Mouse (Mus musculus): Measurements from ENCODE around the gene Ncoa1. TPM values are rescaled to one million over a fixed set of nuclear protein-coding genes. Genes with fewer than 3 reads are reported as not detected.

The Ncoa1 gene
- total and polyA plus RNA-seq, 2 experiments from 2014 or later, result 7.8 to 15.6 TPM

DNA sequence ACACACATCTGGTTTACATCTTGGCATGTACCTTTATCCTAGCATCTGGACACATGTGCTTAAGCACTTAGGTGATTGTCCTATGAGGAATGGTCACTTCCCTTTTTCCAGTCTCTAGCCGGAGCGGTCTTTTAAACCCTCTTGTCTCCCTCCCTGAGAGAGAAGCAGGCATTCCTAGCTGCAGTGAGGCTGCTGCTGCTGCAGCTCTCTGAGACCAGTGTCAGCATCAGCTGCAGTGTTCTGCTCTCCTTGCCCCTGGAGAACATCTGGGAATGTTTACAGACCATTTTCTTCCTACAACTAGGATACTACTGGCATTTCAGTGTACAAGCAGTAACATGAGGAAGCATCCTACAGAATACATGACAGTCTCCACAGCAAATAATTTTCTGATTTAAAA, 133.8 kb downstream of the Ncoa1 start:
- WGBS, result 86% methylated on average over 2 of the region's 2 CpGs
- H3K9ac ChIP-seq (replicated peaks; ENCODE audit: low read depth, low read length), result no peak overlapping the region
- H3K4me3 ChIP-seq (ENCODE audit: low read depth, low read length), result no peak overlapping the region
- ATAC-seq (ENCODE audit: insufficient read depth, low read depth), result no peak
- TF ChIP-seq EP300 (IDR thresholded peaks at IDR 0.05; ENCODE audit: low read depth), result no peak
- no peak for TF ChIP-seq CTCF (IDR thresholded peaks at IDR 0.05; ENCODE audit: low read depth)
- no peaks in the 10 kb centered on the region for H3K27me3 ChIP-seq (ENCODE audit: control insufficient read depth, insufficient read depth, low read length)
- DNase-seq (ENCODE audit: low spot score), result no peak
- H3K27ac ChIP-seq (ENCODE audit: low read depth), result no peak overlapping the region
- H3K4me1 ChIP-seq (ENCODE audit: control insufficient read depth, insufficient read depth), result no peaks in the 10 kb centered on the region
- 0 out of 2 replicates have a peak, but pooled peaks cover 3% of the 10 kb centered on the region for H3K36me3 ChIP-seq (replicated peaks; ENCODE audit: control insufficient read depth, insufficient read depth, low read length)
- H3K9me3 ChIP-seq (replicated peaks; ENCODE audit: control insufficient read depth, low read length), result no peaks in the 10 kb centered on the region
- H3K4me2 ChIP-seq (ENCODE audit: low read depth, low read length), result no peak overlapping the region

DNA sequence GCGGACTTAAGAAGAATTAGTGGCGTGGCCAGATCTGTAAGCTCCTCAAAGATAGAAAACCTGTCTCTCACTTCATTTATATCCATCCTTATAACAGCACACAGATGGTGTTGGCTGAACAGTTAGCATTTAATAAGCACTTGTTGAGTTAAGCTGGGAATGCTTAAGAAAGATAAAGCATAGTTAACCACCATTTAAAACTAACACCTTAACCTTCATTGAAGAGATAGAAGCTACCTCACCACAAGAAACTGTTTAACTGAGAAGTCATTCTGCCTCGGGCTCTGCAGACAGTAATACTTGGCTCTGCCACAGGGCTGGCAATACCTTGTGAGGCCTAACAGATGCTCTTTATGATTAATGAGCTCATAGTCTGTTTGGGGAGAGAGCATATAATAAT, 134.9 kb downstream of the Ncoa1 start:
- Histone ChIP-seq H3K9me3 (replicated peaks; ENCODE audit: control insufficient read depth, low read length) (no peaks in the 10 kb centered on the region), H3K4me3 (ENCODE audit: low read depth, low read length) (no peak overlapping the region), H3K27me3 (ENCODE audit: control insufficient read depth, insufficient read depth, low read length) (no peaks in the 10 kb centered on the region), H3K27ac (ENCODE audit: low read depth) (no peak overlapping the region), H3K9ac (replicated peaks; ENCODE audit: low read depth, low read length) (no peak overlapping the region), H3K4me2 (ENCODE audit: low read depth, low read length) (no peak overlapping the region), H3K36me3 (replicated peaks; ENCODE audit: control insufficient read depth, insufficient read depth, low read length) (0 out of 2 replicates have a peak, but pooled peaks cover 3% of the 10 kb centered on the region), H3K4me1 (ENCODE audit: control insufficient read depth, insufficient read depth) (no peaks in the 10 kb centered on the region)
- 66% methylated on average over 3 of the region's 3 CpGs for WGBS
- no peak for ATAC-seq (ENCODE audit: insufficient read depth, low read depth)
- DNase-seq (ENCODE audit: low spot score), result no peak
- TF ChIP-seq CTCF (IDR thresholded peaks at IDR 0.05; ENCODE audit: low read depth), result no peak
- no peak for TF ChIP-seq EP300 (IDR thresholded peaks at IDR 0.05; ENCODE audit: low read depth)

DNA sequence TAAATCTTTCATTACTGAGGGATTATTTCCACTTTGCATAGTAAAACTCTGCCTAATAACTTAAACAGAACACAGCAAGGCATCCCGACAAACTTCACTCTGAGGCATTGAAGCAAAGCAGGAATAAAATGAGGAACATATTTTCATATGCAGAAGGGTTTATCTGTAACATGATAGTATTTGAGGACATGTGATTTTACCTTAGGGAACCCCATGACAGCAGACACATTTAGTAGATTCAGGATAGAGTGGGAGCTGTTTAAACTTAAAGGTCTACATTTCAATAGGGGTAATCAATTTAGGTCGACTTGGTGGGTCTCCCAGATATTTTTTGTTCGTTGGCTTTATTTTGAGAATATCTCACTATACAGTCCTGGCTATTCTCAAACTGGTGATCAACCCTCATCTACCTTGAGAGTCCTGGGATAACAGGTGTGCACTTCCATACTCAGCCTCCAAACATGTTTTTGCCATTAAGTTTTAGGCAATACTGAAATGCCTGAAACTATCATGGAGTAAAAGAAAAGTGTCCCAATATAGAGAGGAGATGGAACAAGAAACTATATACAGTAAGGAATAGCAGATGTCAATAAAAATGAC, 136.6 kb downstream of the Ncoa1 start:
- DNase-seq (ENCODE audit: low spot score), result no peak
- H3K27me3 ChIP-seq (ENCODE audit: control insufficient read depth, insufficient read depth, low read length), result no peaks in the 10 kb centered on the region
- H3K4me1 ChIP-seq (ENCODE audit: control insufficient read depth, insufficient read depth), result no peaks in the 10 kb centered on the region
- peaks cover 3% of the 10 kb centered on the region; the same call in 1 of the 2 replicates for H3K36me3 ChIP-seq (replicated peaks; ENCODE audit: control insufficient read depth, insufficient read depth, low read length)
- TF ChIP-seq CTCF (IDR thresholded peaks at IDR 0.05; ENCODE audit: low read depth) (no peak), EP300 (IDR thresholded peaks at IDR 0.05; ENCODE audit: low read depth) (no peak)
- no peak for ATAC-seq (ENCODE audit: insufficient read depth, low read depth)
- H3K27ac ChIP-seq (ENCODE audit: low read depth), result no peak overlapping the region
- no peak overlapping the region for H3K4me3 ChIP-seq (ENCODE audit: low read depth, low read length)
- WGBS, result 70% methylated on average over 3 of the region's 3 CpGs
- no peak overlapping the region for H3K4me2 ChIP-seq (ENCODE audit: low read depth, low read length)
- H3K9ac ChIP-seq (replicated peaks; ENCODE audit: low read depth, low read length), result no peak overlapping the region
- H3K9me3 ChIP-seq (replicated peaks; ENCODE audit: control insufficient read depth, low read length), result no peaks in the 10 kb centered on the region

DNA sequence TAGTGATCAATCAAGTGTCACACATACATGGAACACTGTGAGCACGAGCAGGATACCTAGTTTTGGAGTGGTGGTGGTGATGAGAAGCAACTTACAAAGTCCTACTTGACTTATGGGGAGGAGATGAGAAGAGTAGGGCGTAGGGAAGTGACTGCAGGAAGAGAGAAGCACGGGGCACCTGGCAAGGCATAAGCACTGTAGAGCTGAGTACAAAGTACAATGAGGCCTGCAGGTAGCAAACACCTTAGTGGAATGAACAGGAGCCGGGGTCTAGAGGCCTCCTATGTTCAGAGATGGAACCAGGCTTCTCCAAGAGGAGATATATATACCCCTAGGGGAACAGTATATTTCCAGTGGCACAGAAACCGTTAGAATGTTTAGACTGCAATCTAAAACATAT, 153.4 kb downstream of the Ncoa1 start:
- Histone ChIP-seq H3K27me3 (ENCODE audit: control insufficient read depth, insufficient read depth, low read length) (no peaks in the 10 kb centered on the region), H3K4me2 (ENCODE audit: low read depth, low read length) (no peak overlapping the region), H3K9ac (replicated peaks; ENCODE audit: low read depth, low read length) (no peak overlapping the region), H3K36me3 (replicated peaks; ENCODE audit: control insufficient read depth, insufficient read depth, low read length) (peaks cover 14% of the 10 kb centered on the region), H3K9me3 (replicated peaks; ENCODE audit: control insufficient read depth, low read length) (no peaks in the 10 kb centered on the region), H3K4me1 (ENCODE audit: control insufficient read depth, insufficient read depth) (no peaks in the 10 kb centered on the region), H3K4me3 (ENCODE audit: low read depth, low read length) (no peak overlapping the region), H3K27ac (ENCODE audit: low read depth) (no peak overlapping the region)
- ATAC-seq (ENCODE audit: insufficient read depth, low read depth), result no peak
- DNase-seq (ENCODE audit: low spot score), result no peak
- WGBS, result 80% methylated on average over 5 of the region's 5 CpGs
- no peak for TF ChIP-seq EP300 (IDR thresholded peaks at IDR 0.05; ENCODE audit: low read depth)
- TF ChIP-seq CTCF (IDR thresholded peaks at IDR 0.05; ENCODE audit: low read depth), result no peak

DNA sequence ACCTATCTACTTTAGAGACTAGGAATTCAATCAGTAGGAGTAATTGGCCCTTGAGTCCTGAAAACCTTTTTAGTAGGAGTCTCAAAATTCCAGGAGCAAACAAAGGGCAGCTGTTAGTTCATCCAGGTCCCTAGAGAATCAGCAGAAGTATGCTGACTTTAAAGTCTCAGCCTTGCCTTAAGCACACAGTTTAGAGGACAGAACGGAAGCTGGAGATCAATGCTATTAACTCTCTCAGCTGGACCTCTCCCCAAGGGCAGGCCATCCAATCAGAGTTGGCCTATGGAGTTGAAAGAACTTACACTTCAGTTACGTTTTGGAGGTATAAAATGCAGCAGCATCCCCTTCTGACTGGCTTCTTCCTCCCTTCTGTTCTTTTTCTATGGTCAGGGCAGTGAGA, 154.8 kb downstream of the Ncoa1 start:
- 67% methylated on average over 2 of the region's 2 CpGs for WGBS
- no peaks in the 10 kb centered on the region for H3K9me3 ChIP-seq (replicated peaks; ENCODE audit: control insufficient read depth, low read length)
- H3K27ac ChIP-seq (ENCODE audit: low read depth), result no peak overlapping the region
- ATAC-seq (ENCODE audit: insufficient read depth, low read depth) (no peak), DNase-seq (ENCODE audit: low spot score) (no peak)
- no peak overlapping the region for H3K4me2 ChIP-seq (ENCODE audit: low read depth, low read length)
- no peak for TF ChIP-seq CTCF (IDR thresholded peaks at IDR 0.05; ENCODE audit: low read depth)
- no peak for TF ChIP-seq EP300 (IDR thresholded peaks at IDR 0.05; ENCODE audit: low read depth)
- no peak overlapping the region for H3K9ac ChIP-seq (replicated peaks; ENCODE audit: low read depth, low read length)
- H3K27me3 ChIP-seq (ENCODE audit: control insufficient read depth, insufficient read depth, low read length), result no peaks in the 10 kb centered on the region
- H3K4me1 ChIP-seq (ENCODE audit: control insufficient read depth, insufficient read depth), result no peaks in the 10 kb centered on the region
- no peak overlapping the region for H3K4me3 ChIP-seq (ENCODE audit: low read depth, low read length)
- H3K36me3 ChIP-seq (replicated peaks; ENCODE audit: control insufficient read depth, insufficient read depth, low read length), result peaks cover 17% of the 10 kb centered on the region

DNA sequence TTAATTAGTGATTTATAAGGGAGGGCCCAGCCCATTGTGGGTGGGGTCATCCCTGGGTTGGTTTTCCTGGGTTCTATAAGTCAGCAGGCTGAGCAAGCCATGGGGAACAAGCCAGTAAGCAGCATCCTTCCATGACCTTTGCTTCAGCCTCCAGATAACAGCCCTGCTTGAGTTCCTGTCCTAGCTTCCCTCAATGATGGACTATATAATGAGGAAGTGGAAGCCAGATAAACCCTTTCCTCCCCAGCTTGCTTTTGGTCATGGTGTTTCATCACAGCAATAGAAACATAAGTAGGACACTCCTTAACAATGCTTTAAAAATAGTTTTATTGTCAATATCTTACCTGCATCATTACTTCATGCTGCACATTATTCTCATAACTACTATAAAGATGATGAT, 163.2 kb downstream of the Ncoa1 start:
- no peak overlapping the region for H3K9ac ChIP-seq (replicated peaks; ENCODE audit: low read depth, low read length)
- no peak for DNase-seq (ENCODE audit: low spot score)
- no peaks in the 10 kb centered on the region for H3K4me1 ChIP-seq (ENCODE audit: control insufficient read depth, insufficient read depth)
- peaks cover 26% of the 10 kb centered on the region for H3K36me3 ChIP-seq (replicated peaks; ENCODE audit: control insufficient read depth, insufficient read depth, low read length)
- no peaks in the 10 kb centered on the region for H3K27me3 ChIP-seq (ENCODE audit: control insufficient read depth, insufficient read depth, low read length)
- TF ChIP-seq CTCF (IDR thresholded peaks at IDR 0.05; ENCODE audit: low read depth) (no peak), EP300 (IDR thresholded peaks at IDR 0.05; ENCODE audit: low read depth) (no peak)
- no peak for ATAC-seq (ENCODE audit: insufficient read depth, low read depth)
- no peak overlapping the region for H3K27ac ChIP-seq (ENCODE audit: low read depth)
- no peak overlapping the region for H3K4me2 ChIP-seq (ENCODE audit: low read depth, low read length)
- no peaks in the 10 kb centered on the region for H3K9me3 ChIP-seq (replicated peaks; ENCODE audit: control insufficient read depth, low read length)
- no peak overlapping the region for H3K4me3 ChIP-seq (ENCODE audit: low read depth, low read length)
